Mouse (Mus musculus): ENCODE data around the gene Sugp2. TPM values are rescaled to one million over a fixed set of nuclear protein-coding genes. Genes with fewer than 3 reads are reported as not detected.

Sugp2 gene
- total and polyA plus RNA-seq, 3 experiments, result 10.0 to 23.6 (median 20.1) TPM

- Histone ChIP-seq H3K27me3 (replicated peaks) (no peaks in the 10 kb centered on the region), H3K27ac (ENCODE audit: insufficient read depth, low read depth) (no peak overlapping the region), H3K4me3 (replicated peaks in 1 of 3; ENCODE audit: low read depth in 2 of 3, low read length in 2 of 3, poor library complexity in 1 of 3) (no peak overlapping the region), H3K9ac (ENCODE audit: insufficient read depth, low read depth) (no peak overlapping the region), H3K36me3 (replicated peaks in 1 of 2; ENCODE audit: control insufficient read depth in 1 of 2, insufficient read depth in 1 of 2, low read length in 1 of 2) (no peaks in the 10 kb centered on the region), H3K9me3 (replicated peaks; ENCODE audit: low read length) (no peaks in the 10 kb centered on the region), H3K79me2 (replicated peaks; ENCODE audit: control insufficient read depth, extremely low read depth, insufficient read depth, poor library complexity, severe bottlenecking) (no peaks in the 10 kb centered on the region), H3K4me2 (ENCODE audit: insufficient read depth, low read depth, poor library complexity, severe bottlenecking) (no peak overlapping the region), H3K4me1 (ENCODE audit: control insufficient read depth in 1 of 2, insufficient read depth in 2 of 2) (peaks cover 18 to 45% of the 10 kb centered on the region in 2 experiments)
- dilution Hi-C loops (cut with MboI; ENCODE audit: extremely low pct_ligation_motif_present, extremely low pct_unique_long_range_greater_than_20kb, low sequenced_read_pairs) (no loop called here), in situ Hi-C loops (cut with MboI; ENCODE audit: low pct_ligation_motif_present, low pct_unique_long_range_greater_than_20kb, low sequenced_read_pairs) (loop anchor here (5.0 kb wide), 1 partner anchor 38 kb away; the partner anchor contains the start of gene Tmem161a)
- no peak for DNase-seq (ENCODE audit: extremely low read depth)
- no peak for TF ChIP-seq ZKSCAN1 (IDR thresholded peaks at IDR 0.05; ENCODE audit: borderline replicate concordance, low read depth, low read length)
- 0 out of 2 replicates have a peak, but pooled peaks have one; percentile 17 for TF ChIP-seq IRF4 (IDR thresholded peaks at IDR 0.05; ENCODE audit: low read depth, low read length)
Observed at GRCm38 (mm10) chr8:70210538-70210937, 23.5 kb upstream of the Sugp2 start.

GRCm38 (mm10) chr8:70211275-70211674, 22.8 kb upstream of the Sugp2 start:
- H3K27ac ChIP-seq (ENCODE audit: insufficient read depth, low read depth), result no peak overlapping the region

GRCm38 (mm10) chr8:70211726-70212111, 22.3 kb upstream of the Sugp2 start:
- no peaks in the 10 kb centered on the region for H3K36me3 ChIP-seq (replicated peaks in 1 of 2; ENCODE audit: control insufficient read depth in 1 of 2, insufficient read depth in 1 of 2, low read length in 1 of 2)
- H3K9me3 ChIP-seq (replicated peaks; ENCODE audit: low read length), result no peaks in the 10 kb centered on the region
- TF ChIP-seq MYC (IDR thresholded peaks at IDR 0.05; ENCODE audit: low read depth, low read length), result 0 out of 2 replicates have a peak, but pooled peaks have one; percentile 9
- TF ChIP-seq ZMIZ1 (IDR thresholded peaks at IDR 0.05; ENCODE audit: low read depth, low read length), result no peak
- peak; percentile 89 for TF ChIP-seq MXI1 (IDR thresholded peaks at IDR 0.05; ENCODE audit: low read depth, low read length)
- peak; percentile 50 for TF ChIP-seq BHLHE40 (IDR thresholded peaks at IDR 0.05; ENCODE audit: low read depth, low read length)
- peak overlapping the region; percentile 30; the same call in 1 of the 2 replicates for H3K27ac ChIP-seq (ENCODE audit: insufficient read depth, low read depth)
- H3K79me2 ChIP-seq (replicated peaks; ENCODE audit: control insufficient read depth, extremely low read depth, insufficient read depth, poor library complexity, severe bottlenecking), result no peaks in the 10 kb centered on the region
- DNase-seq (ENCODE audit: extremely low read depth), result no peak
- H3K9ac ChIP-seq (ENCODE audit: insufficient read depth, low read depth), result peak overlapping the region; percentile 20
- peaks cover 18 to 47% of the 10 kb centered on the region in 2 experiments for H3K4me1 ChIP-seq (ENCODE audit: control insufficient read depth in 1 of 2, insufficient read depth in 2 of 2)
- H3K4me3 ChIP-seq (replicated peaks in 1 of 3; ENCODE audit: low read depth in 2 of 3, low read length in 2 of 3, poor library complexity in 1 of 3), result peak overlapping the region; percentile 67 to 87 (median 72)
- no peaks in the 10 kb centered on the region for H3K27me3 ChIP-seq (replicated peaks)
- H3K4me2 ChIP-seq (ENCODE audit: insufficient read depth, low read depth, poor library complexity, severe bottlenecking), result peak overlapping the region; percentile 70
- in situ Hi-C loops (cut with MboI; ENCODE audit: low pct_ligation_motif_present, low pct_unique_long_range_greater_than_20kb, low sequenced_read_pairs), result loop anchor here (5.0 kb wide), 1 partner anchor 39 kb away; the partner anchor contains the start of gene Tmem161a
- dilution Hi-C loops (cut with MboI; ENCODE audit: extremely low pct_ligation_motif_present, extremely low pct_unique_long_range_greater_than_20kb, low sequenced_read_pairs), result no loop called here

More at GRCm38 (mm10) chr8:70211275-70211674, 22.8 kb upstream of the Sugp2 start:
- Histone ChIP-seq H3K9ac (ENCODE audit: insufficient read depth, low read depth) (peak overlapping the region; percentile 20), H3K79me2 (replicated peaks; ENCODE audit: control insufficient read depth, extremely low read depth, insufficient read depth, poor library complexity, severe bottlenecking) (no peaks in the 10 kb centered on the region), H3K4me2 (ENCODE audit: insufficient read depth, low read depth, poor library complexity, severe bottlenecking) (peak overlapping the region; percentile 70), H3K36me3 (replicated peaks in 1 of 2; ENCODE audit: control insufficient read depth in 1 of 2, insufficient read depth in 1 of 2, low read length in 1 of 2) (no peaks in the 10 kb centered on the region), H3K9me3 (replicated peaks; ENCODE audit: low read length) (no peaks in the 10 kb centered on the region), H3K27me3 (replicated peaks) (no peaks in the 10 kb centered on the region), H3K4me1 (ENCODE audit: control insufficient read depth in 1 of 2, insufficient read depth in 2 of 2) (peaks cover 18 to 47% of the 10 kb centered on the region in 2 experiments), H3K4me3 (replicated peaks in 1 of 3; ENCODE audit: low read depth in 2 of 3, low read length in 2 of 3, poor library complexity in 1 of 3) (peak overlapping the region; percentile 67 to 87 (median 72))
- dilution Hi-C loops (cut with MboI; ENCODE audit: extremely low pct_ligation_motif_present, extremely low pct_unique_long_range_greater_than_20kb, low sequenced_read_pairs) (no loop called here), in situ Hi-C loops (cut with MboI; ENCODE audit: low pct_ligation_motif_present, low pct_unique_long_range_greater_than_20kb, low sequenced_read_pairs) (loop anchor here (5.0 kb wide), 1 partner anchor 39 kb away; the partner anchor contains the start of gene Tmem161a)
- TF ChIP-seq NELFE (IDR thresholded peaks at IDR 0.05; ENCODE audit: low read depth, low read length) (no peak), IRF4 (IDR thresholded peaks at IDR 0.05; ENCODE audit: low read depth, low read length) (no peak), JUN (IDR thresholded peaks at IDR 0.05; ENCODE audit: insufficient read depth, low read depth, low read length) (no peak), UBTF (IDR thresholded peaks at IDR 0.05; ENCODE audit: low read depth, low read length) (no peak), RCOR1 (conservative IDR thresholded peaks at IDR 0.05; ENCODE audit: low read depth, low read length) (no peak), BHLHE40 (IDR thresholded peaks at IDR 0.05; ENCODE audit: low read depth, low read length) (no peak), EP300 (IDR thresholded peaks at IDR 0.05; ENCODE audit: low read length) (no peak), E2F4 (IDR thresholded peaks at IDR 0.05; ENCODE audit: insufficient replicate concordance, low read depth, low read length) (no peak), ZNF384 (IDR thresholded peaks at IDR 0.05; ENCODE audit: low read depth, low read length) (no peak), SIN3A (IDR thresholded peaks at IDR 0.05; ENCODE audit: low read length) (no peak), MYC (IDR thresholded peaks at IDR 0.05; ENCODE audit: low read depth, low read length) (no peak), NRF1 (IDR thresholded peaks at IDR 0.05; ENCODE audit: low read depth, low read length) (no peak), ETS1 (conservative IDR thresholded peaks at IDR 0.05; ENCODE audit: low read depth, low read length) (no peak), CTCF (conservative IDR thresholded peaks at IDR 0.05 in 1 of 2, IDR thresholded peaks at IDR 0.05 in 1 of 2; ENCODE audit: low read depth in 2 of 2, low read length in 2 of 2) (no peak), CHD2 (IDR thresholded peaks at IDR 0.05; ENCODE audit: low read length) (no peak), ZKSCAN1 (IDR thresholded peaks at IDR 0.05; ENCODE audit: borderline replicate concordance, low read depth, low read length) (no peak), POLR2A (IDR thresholded peaks at IDR 0.05; ENCODE audit: low read depth, low read length) (no peak), GABPA (IDR thresholded peaks at IDR 0.05; ENCODE audit: insufficient replicate concordance, low read depth, low read length) (no peak)
- DNase-seq (ENCODE audit: extremely low read depth), result no peak

Data from CH12.LX (cell line).